Mouse (Mus musculus): ENCODE measurements at regions not wholly inside any gene's neighbourhood (a gene's known extent, or its start where the extent isn't known, plus 50 kb on each side); places are given as distances from the start of the nearest gene placed in this dataset.

DNA sequence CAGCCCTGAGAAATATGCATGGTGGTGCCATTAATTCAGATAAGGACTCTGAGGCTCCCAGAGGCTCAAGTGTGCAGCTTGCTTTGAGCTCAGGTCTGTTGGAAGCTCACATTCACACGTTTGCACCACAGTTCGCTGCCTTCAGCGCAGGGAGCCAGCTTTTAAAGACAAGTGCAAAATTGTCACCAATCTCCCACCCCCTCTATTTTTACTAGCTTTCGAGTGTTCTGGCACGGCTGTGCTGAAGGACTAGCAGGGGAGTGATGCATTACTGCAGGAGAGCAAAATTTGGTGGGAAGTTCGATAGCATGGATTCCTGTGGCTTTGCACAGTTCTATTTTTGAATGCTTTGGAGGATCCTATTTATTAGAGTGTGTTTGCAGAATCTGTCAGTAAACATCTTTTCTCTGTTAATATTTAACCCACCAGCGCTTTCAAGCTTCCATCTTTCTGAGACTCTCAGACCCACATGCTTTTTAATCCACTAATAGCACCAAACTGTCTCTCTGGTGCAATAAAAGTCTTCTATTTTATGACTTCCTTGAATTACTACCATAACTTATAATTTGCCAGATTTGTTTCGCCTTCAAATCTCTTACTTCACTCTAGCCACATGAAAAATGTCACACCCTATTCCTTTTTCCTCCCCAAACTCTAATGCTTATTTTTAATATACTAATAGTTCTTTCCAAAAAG, 453.6 kb downstream of the Hsfy2 start:
- Histone ChIP-seq H3K4me1 (peaks cover 5% of the 10 kb centered on the region; the same call in 1 of the 2 replicates), H3K27me3 (no peaks in the 10 kb centered on the region), H3K4me2 (no peak overlapping the region), H3K27ac (no peak overlapping the region), H3K9me3 (no peaks in the 10 kb centered on the region), H3K9ac (no peak overlapping the region), H3K4me3 (no peak overlapping the region), H3K36me3 (no peaks in the 10 kb centered on the region)
- no peak for ATAC-seq (ENCODE audit: insufficient number of reproducible peaks, low FRiP score, low TSS enrichment, low read depth)
- 18% methylated on average over 8 of the region's 8 CpGs for WGBS

DNA sequence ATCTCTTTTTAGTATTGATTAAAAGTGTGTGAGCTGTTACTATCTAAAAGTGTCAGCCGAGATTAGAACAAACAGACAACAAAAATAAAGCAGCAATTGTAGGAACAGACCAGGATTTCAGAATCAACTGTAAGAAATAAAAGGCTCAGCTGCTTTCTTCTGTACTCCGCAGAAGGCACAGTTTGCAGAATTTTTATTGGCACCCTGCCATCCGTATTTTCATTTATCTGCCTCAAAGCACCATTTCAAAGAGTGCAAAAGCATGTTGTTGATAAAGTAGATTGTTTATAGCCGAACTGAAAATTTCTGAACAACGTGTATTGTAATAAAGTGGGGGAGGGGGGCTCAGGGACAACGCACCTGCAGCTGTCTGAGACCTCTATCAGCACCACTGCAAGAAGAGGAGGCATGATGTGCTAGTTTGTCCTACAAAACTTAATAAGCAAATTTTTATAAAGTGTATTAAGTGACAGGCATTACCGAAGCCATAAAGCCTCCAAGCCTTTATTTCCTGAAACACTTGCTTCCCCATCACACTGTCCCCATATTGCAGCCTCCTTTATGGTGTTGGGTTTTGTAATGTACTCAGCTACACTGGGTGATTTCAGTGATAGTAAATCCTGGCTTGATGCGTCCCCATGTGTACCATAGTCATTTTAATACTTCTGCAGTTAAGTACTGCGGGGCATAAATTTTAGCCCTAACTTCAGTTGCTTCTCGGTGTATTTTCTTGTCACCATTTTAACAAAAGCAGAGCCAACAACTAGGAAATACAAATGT, 457.8 kb downstream of the Hsfy2 start:
- H3K27ac ChIP-seq = no peak overlapping the region
- no peaks in the 10 kb centered on the region for H3K9me3 ChIP-seq
- peaks cover 5% of the 10 kb centered on the region; the same call in 1 of the 2 replicates for H3K4me1 ChIP-seq
- whole genome bisulfite sequencing = 59% methylated on average over 10 of the region's 10 CpGs
- no peaks in the 10 kb centered on the region for H3K27me3 ChIP-seq
- no peak overlapping the region for H3K9ac ChIP-seq
- no peak overlapping the region for H3K4me3 ChIP-seq
- H3K36me3 ChIP-seq = no peaks in the 10 kb centered on the region
- no peak for ATAC-seq (ENCODE audit: insufficient number of reproducible peaks, low FRiP score, low TSS enrichment, low read depth)
- H3K4me2 ChIP-seq = no peak overlapping the region

DNA sequence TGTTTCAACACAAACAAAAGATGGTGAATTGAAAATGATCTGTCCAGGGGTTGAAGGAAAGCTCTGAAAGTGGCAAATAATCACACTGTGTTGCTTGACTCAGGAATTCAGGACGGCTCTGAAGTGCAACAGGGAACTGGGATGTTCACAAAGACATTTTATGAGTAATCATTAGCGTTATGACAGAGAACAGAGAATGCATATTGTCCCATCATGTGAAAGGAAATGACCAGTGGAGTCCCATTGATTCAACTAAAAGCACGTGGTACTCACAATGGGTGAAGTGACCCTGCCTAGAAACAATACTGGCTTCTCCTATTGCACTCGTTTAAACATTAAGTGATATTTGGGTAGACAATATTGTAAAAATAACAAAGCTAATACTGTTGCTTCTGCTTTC, 466.1 kb downstream of the Hsfy2 start:
- no peak for ATAC-seq (ENCODE audit: insufficient number of reproducible peaks, low FRiP score, low TSS enrichment, low read depth)
- H3K27ac ChIP-seq = no peak overlapping the region
- no peak overlapping the region for H3K4me3 ChIP-seq
- H3K9ac ChIP-seq = no peak overlapping the region
- H3K27me3 ChIP-seq = no peaks in the 10 kb centered on the region
- 64% methylated on average over 4 of the region's 4 CpGs for WGBS
- no peaks in the 10 kb centered on the region for H3K9me3 ChIP-seq
- H3K4me1 ChIP-seq = no peaks in the 10 kb centered on the region
- no peak overlapping the region for H3K4me2 ChIP-seq
- H3K36me3 ChIP-seq = no peaks in the 10 kb centered on the region

DNA sequence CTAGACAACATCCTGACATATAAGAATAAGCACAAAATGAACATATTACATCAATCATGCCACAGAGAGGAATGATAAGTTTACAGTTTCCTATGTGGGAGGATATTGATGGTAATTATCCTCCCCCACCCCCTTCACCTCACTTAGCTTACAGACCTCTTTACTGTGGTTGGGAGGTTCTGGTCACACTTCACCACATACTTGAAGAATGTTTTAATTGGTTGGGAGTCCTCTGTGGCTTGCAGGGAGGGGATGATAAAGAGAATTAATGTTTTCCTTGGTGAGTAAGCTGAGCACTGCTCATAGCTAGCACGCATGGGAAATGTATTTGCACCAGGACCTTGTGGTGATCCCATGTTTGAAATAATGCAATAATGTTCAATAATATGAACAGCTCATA, 468.5 kb downstream of the Hsfy2 start:
- no peaks in the 10 kb centered on the region for H3K4me1 ChIP-seq
- no peak overlapping the region for H3K4me2 ChIP-seq
- H3K36me3 ChIP-seq = no peaks in the 10 kb centered on the region
- H3K9me3 ChIP-seq = no peaks in the 10 kb centered on the region
- ATAC-seq (ENCODE audit: insufficient number of reproducible peaks, low FRiP score, low TSS enrichment, low read depth) = no peak
- H3K27ac ChIP-seq = no peak overlapping the region
- no peak overlapping the region for H3K4me3 ChIP-seq
- 72% methylated on average over 1 of the region's 1 CpGs for WGBS
- H3K9ac ChIP-seq = no peak overlapping the region
- no peaks in the 10 kb centered on the region for H3K27me3 ChIP-seq

DNA sequence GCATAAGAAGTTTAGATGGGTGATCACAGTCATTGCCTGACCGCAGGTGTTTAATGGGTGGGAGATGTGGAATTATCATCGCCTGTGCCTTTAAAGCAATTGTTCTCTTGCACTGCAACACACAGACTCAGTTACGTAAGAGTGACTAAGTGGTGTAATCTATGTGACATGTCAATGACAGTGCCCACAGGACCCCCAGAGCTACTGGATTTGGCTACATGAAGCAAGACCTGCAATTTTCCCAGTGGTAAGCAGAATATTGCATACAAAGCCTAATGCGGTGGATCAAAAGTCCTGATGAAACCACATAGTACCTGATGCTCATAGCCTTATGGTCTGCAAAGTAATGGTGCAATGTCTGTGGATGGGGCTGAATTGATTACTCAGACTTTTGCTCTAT, 469.2 kb downstream of the Hsfy2 start:
- Histone ChIP-seq H3K27ac (no peak overlapping the region), H3K4me2 (no peak overlapping the region), H3K9ac (no peak overlapping the region), H3K4me1 (no peaks in the 10 kb centered on the region), H3K27me3 (no peaks in the 10 kb centered on the region), H3K36me3 (no peaks in the 10 kb centered on the region), H3K9me3 (no peaks in the 10 kb centered on the region), H3K4me3 (no peak overlapping the region)
- 85% methylated on average over 4 of the region's 4 CpGs for WGBS
- ATAC-seq (ENCODE audit: insufficient number of reproducible peaks, low FRiP score, low TSS enrichment, low read depth) = no peak

DNA sequence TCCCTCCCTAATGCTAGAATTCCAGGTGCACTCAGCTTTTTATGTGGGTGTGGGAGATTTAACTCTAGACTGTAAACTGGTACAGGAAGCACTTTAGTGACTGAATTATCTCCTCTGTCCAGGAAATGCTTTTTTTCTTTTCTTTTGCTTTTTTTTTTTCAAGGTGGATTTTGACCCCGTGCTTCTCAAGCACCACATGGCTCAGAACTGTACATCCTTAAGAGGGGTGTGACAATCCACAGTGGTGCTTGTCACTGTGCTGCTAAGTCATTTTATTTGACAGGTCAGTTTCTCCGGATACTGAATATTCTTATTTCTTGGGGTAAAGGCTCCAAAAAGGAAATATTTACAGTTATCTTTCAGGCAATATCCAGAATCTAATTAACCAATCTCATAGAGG, 472.0 kb downstream of the Hsfy2 start:
- ATAC-seq (ENCODE audit: insufficient number of reproducible peaks, low FRiP score, low TSS enrichment, low read depth) = no peak
- 63% methylated on average over 2 of the region's 2 CpGs for WGBS

DNA sequence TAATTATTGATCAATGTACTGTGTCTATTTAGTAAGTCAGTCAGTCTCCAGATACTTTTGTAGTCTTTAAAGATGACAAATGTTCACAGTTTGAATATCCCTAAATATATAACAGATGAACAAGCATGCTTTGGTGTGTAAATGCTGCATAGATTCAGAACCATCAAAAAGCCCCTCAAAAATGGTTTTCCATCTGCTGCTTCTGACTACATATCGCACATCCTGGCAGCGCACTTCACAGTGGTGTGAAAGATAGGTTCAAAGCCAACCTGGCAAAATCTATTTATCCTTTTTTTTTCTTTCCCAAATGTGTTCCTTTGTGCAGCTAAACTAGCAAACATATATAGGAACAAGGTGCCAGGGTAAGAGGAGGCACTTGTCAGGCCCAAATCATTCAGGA, 472.9 kb downstream of the Hsfy2 start:
- H3K36me3 ChIP-seq = no peaks in the 10 kb centered on the region
- H3K27me3 ChIP-seq = no peaks in the 10 kb centered on the region
- no peak for ATAC-seq (ENCODE audit: insufficient number of reproducible peaks, low FRiP score, low TSS enrichment, low read depth)
- WGBS = 92% methylated on average over 2 of the region's 2 CpGs
- H3K4me1 ChIP-seq = no peaks in the 10 kb centered on the region
- H3K4me2 ChIP-seq = no peak overlapping the region
- no peak overlapping the region for H3K4me3 ChIP-seq
- no peak overlapping the region for H3K27ac ChIP-seq
- H3K9ac ChIP-seq = no peak overlapping the region
- H3K9me3 ChIP-seq = no peaks in the 10 kb centered on the region

More for the DNA sequence above, 472.0 kb downstream of the Hsfy2 start:
- no peak overlapping the region for H3K4me2 ChIP-seq
- H3K4me1 ChIP-seq = no peaks in the 10 kb centered on the region
- no peaks in the 10 kb centered on the region for H3K9me3 ChIP-seq
- H3K36me3 ChIP-seq = no peaks in the 10 kb centered on the region
- H3K4me3 ChIP-seq = no peak overlapping the region
- no peak overlapping the region for H3K27ac ChIP-seq
- no peak overlapping the region for H3K9ac ChIP-seq
- H3K27me3 ChIP-seq = no peaks in the 10 kb centered on the region

DNA sequence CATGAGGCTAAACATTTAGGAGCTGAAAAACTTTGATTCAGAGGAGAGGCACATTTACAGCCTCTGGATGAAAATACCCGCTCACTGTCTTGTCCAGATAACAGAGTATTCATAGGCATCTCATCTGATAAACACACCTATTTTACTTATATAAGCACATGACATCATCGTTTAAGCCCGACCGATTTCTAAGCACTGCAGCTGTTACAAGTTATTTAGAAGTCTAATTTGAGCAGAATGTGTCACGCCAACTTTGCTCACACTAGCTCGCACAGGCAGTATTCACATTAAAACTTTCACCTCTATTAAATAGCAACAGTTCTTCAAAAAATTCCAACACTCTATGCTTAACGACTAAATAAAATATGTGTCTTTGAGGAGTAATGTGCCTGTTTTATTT, 506.3 kb downstream of the Hsfy2 start:
- Histone ChIP-seq H3K4me3 (no peak overlapping the region), H3K9me3 (no peaks in the 10 kb centered on the region), H3K36me3 (no peaks in the 10 kb centered on the region), H3K27ac (no peak overlapping the region), H3K9ac (no peak overlapping the region), H3K27me3 (no peaks in the 10 kb centered on the region), H3K4me1 (no peaks in the 10 kb centered on the region), H3K4me2 (no peak overlapping the region)
- no peak for ATAC-seq (ENCODE audit: insufficient number of reproducible peaks, low FRiP score, low TSS enrichment, low read depth)
- WGBS = 43% methylated on average over 7 of the region's 7 CpGs

DNA sequence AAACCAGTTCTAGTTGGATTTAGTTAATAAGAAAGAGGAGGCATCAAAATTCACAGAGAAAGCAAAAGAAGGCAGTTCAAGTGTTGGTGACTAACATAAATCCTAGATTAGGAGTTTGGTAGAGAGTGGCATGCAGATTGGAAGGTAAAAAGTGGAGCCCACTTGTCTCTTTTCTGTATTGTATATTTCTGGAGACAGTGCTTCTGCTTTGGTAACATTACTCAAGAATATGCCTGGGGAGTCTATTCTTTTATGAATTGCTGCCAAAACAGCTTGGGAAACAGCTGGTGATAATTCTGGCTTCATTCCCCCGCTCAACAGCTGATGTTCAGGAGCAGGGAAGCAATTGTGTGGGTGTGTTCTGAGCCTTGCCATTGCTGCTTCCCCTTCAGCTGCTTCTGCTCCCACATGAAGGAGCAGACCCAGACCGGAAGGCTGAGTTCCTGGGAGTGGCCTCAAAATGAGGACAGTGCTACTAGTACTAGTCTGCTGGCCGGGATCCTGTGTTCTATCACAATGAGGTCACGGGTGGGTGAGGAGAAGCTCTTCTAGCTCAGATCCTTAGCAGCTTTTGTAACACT, 547.9 kb downstream of the Hsfy2 start:
- Histone ChIP-seq H3K9ac (no peak overlapping the region), H3K36me3 (no peaks in the 10 kb centered on the region), H3K4me1 (peaks cover 7% of the 10 kb centered on the region), H3K9me3 (no peaks in the 10 kb centered on the region), H3K27ac (no peak overlapping the region), H3K27me3 (no peaks in the 10 kb centered on the region), H3K4me3 (no peak overlapping the region), H3K4me2 (no peak overlapping the region)
- 37% methylated on average over 4 of the region's 4 CpGs for WGBS
- peak; percentile 80; the same call in 1 of the 2 replicates for ATAC-seq (ENCODE audit: insufficient number of reproducible peaks, low FRiP score, low TSS enrichment, low read depth)

DNA sequence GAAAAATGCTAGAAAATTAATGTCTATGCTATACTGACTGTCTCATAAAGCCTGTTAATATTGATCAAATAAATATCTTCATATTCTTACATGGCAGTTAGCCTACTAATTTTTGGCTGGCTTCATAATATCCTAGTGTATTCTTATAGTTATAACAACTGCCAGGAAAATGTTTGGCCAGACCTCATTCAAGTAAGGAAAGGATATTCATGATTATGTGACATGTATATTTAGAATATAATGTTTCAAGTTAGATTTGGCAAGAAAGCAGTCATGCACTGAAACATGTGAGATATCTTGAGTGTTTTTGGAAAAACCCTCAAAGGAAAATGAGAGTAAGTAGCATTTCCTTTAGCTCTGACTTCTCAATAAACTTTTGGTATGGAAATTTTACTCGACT, 548.9 kb downstream of the Hsfy2 start:
- no peak overlapping the region for H3K9ac ChIP-seq
- no peak overlapping the region for H3K4me3 ChIP-seq
- no peaks in the 10 kb centered on the region for H3K36me3 ChIP-seq
- no peaks in the 10 kb centered on the region for H3K9me3 ChIP-seq
- H3K4me1 ChIP-seq = peaks cover 7% of the 10 kb centered on the region
- WGBS = 34% methylated on average over 1 of the region's 1 CpGs
- H3K4me2 ChIP-seq = no peak overlapping the region
- no peak for ATAC-seq (ENCODE audit: insufficient number of reproducible peaks, low FRiP score, low TSS enrichment, low read depth)
- H3K27me3 ChIP-seq = no peaks in the 10 kb centered on the region
- no peak overlapping the region for H3K27ac ChIP-seq

DNA sequence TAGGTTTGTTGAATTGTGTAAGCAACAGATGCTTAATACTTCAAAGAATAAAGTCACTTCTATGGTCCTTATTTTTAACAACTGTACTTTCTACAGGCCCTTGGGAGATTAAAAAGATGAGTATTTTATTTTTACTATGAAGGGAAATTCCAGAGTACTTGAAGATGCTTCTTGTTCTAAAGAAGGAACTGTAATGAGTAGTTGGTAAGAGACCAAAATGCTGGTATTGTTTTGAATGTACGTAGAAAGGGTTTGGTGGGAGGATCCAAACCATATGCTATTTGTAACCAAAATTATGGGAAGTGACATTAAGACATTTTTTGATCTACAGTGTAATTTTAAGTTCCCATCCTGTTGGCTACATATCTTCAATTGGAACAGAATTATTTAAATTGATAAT, 560.5 kb downstream of the Hsfy2 start:
- no peak overlapping the region for H3K4me3 ChIP-seq
- no peaks in the 10 kb centered on the region for H3K36me3 ChIP-seq
- H3K27ac ChIP-seq = no peak overlapping the region
- H3K27me3 ChIP-seq = no peaks in the 10 kb centered on the region
- no peaks in the 10 kb centered on the region for H3K9me3 ChIP-seq
- no peak overlapping the region for H3K9ac ChIP-seq
- WGBS = 77% methylated on average over 1 of the region's 1 CpGs
- H3K4me1 ChIP-seq = no peaks in the 10 kb centered on the region
- no peak for ATAC-seq (ENCODE audit: insufficient number of reproducible peaks, low FRiP score, low TSS enrichment, low read depth)
- no peak overlapping the region for H3K4me2 ChIP-seq

DNA sequence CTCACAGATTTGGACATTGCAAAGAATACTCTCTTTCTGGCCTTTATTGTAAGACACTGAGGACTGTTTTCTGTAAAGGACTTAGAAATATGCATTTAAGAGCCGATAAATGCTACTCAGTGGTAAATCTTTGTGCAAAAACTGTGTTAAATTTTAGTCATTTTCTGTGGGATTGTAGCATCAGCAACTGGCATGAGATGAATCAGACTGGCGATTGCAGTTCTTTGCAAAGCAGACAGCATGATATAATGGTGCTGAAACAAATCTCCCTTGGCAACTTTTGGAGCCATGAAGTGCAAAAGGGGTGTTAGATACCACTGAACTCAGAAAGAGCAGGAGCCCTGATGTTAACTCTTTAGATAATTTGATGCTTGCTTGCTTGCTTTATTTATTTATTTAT, 565.0 kb downstream of the Hsfy2 start:
- no peak for ATAC-seq (ENCODE audit: insufficient number of reproducible peaks, low FRiP score, low TSS enrichment, low read depth)
- H3K4me2 ChIP-seq = no peak overlapping the region
- no peak overlapping the region for H3K9ac ChIP-seq
- no peaks in the 10 kb centered on the region for H3K9me3 ChIP-seq
- H3K4me1 ChIP-seq = no peaks in the 10 kb centered on the region
- H3K36me3 ChIP-seq = no peaks in the 10 kb centered on the region
- H3K27me3 ChIP-seq = no peaks in the 10 kb centered on the region
- no peak overlapping the region for H3K27ac ChIP-seq
- WGBS = 81% methylated on average over 2 of the region's 2 CpGs
- no peak overlapping the region for H3K4me3 ChIP-seq
